Mouse (Mus musculus) cerebellum, postnatal 14 days (tissue): ENCODE results near the gene Gmnc.
A peak's percentile ranks its signal among the peaks of the same experiment; 100 is the strongest.

Experiments
- DNase-seq, 2 experiments: peaks; one replicate each; pipeline ENCODE4 v3.0.0; 2021; ENCODE audit warnings: mixed read lengths in 2 of 2

Gene Gmnc

DNA sequence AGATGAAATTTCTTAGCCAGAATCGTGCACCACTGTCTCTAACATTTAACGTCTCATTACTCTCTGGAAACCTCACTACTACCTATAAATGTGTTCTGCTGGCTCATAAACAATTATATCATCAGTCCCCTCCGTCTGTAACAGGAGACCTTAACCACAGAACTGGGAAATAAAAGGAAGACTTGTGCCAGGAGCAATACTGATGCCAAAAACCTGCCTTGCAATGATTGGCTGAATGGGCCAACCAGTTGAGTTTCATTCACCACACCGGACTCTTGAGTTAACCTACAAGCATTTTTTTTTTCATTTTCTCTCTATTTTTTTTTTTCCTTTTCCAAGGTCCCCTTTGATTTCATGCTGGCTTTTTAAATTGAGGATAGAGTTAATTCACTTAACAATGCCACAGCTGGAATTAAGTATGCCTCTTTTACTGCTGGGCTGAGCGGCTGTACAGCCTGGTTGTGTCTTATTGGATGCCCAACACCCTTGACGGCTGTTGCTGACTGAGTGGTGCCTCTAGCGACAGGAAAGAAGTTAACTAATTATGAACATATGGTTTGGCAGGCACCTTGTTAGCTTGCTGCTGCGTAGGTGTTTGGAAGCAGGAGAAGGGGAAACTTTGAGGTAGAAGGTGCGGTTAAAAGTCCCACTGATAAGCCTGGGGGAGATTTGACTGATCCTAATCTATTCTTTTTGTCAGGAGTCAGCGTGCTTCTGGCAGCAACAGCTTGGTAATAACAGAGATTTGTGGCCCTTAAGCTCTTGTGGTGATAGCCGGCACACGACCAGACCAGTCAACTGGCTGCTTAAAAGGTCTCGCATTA is at the start of gene Gmnc:
TSS of gene Gmnc (minus strand) at position 176 of the 824 bp plus-strand sequence.
- peak; percentile 17 for DNase-seq

DNA sequence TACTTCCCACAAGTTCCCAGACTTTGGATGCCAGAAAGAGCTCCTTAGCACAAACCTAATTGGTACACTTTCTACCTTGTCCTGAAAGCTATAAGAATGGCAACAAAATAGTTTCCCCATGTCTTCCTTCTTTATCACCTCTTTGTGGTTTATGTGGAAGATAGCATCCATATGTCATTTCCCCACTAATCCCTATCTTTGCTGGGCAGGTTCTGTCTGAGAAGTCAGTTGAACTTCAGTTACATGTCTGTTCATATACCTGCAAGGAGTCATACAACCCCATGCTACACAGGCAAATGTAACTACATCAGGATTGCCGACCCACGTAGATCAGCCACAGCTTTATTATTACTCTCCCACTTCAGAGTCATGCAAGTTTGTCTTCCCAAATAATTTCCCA is 35.8 kb upstream of the Gmnc start:
- DNase-seq, result no peak

DNA sequence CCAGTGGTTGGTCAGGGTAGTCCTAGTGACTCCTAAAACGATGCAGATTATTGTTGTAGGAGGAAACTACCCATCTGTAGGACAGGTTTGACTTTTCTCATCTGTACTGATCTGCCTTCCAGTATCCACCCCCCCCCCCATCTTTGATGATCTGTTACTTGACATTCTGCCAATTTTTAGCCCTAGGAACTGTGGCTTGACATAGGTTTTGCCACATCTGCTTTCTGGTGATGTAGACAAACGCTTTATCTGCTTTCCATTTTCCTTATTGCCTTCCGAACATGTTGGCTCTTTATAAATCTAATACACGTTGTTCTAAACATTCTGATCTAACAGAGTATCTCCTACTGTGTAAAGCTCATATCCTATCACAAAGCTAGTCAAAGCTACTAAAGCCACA is 34.8 kb upstream of the Gmnc start:
- DNase-seq, result no peak

DNA sequence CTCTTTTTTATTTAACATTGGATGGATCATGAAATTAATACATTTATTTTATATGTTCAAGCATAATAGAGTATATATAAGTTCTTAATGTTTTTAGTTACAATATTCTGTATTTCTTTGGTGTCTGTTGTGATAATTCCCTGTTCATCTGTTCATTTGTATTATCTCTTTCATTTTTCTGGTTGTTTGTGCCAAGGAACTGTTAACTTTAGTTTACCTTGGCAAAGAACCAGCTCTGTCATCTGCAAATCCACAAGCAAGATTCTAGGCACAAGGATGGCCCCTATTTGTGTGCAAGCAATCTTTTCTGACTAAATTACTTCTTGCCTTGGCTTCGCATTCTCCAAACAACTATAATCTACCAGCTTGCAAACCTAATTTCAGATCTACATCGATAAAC is 31.3 kb upstream of the Gmnc start:
- no peak for DNase-seq

DNA sequence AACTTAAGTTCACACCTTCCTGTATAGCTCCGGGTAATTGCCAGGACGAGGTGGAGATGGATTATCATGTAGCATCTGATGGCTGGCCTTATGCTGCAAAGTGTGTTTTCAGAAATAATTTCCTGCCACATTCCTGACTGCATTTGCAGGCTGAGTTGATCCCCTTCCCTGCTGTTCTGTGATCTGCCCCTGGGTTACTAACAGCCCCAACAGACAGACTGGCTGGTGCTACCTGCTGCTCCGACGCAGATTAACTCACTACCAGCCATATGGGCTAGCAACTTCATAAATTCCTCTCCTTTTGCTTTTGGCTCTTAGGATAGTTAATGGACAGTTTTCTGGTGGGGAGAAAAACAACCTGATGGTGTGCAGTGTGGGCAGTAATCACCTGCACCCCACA is 25.9 kb upstream of the Gmnc start:
- peak; percentile 6 to 46 for DNase-seq

DNA sequence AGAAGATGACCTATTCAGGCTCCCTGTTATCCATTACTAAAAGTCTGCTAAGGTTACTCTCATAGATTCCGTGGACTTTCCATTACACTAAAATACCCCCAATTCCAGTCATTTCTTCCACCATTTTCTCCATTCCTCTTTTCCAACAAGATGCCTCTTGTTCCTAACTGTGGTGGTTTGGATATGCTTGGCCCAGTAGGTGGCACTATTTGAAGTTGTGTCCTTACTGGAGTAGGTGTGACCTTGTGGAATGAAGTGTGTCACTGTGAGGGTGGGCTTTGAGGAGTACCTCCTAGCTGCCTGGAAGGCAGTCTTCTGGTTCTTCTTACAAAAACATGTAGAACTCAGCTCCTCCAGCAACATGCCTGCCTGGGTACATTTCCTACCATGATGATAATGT is 11.3 kb upstream of the Gmnc start:
- no peak for DNase-seq

DNA sequence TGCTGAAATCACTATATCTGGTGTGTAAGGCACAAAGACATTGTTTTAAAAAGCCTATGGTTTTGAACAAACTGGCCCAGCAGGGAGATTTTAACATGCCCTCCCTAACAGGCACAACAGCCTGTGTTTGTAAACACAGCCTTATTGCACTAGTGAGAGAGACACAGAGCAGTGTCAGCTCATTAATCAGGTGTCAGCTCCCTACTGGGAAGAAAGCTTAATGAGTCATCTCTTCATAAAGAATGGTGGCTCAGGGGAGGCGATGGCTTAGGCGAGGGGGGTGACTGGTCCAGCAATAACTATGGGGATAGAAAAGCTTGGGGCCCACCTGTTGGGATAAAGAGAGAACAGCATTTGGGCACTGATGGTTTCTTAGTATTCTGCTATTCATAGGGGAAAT is 8.1 kb upstream of the Gmnc start:
- DNase-seq, result no peak

DNA sequence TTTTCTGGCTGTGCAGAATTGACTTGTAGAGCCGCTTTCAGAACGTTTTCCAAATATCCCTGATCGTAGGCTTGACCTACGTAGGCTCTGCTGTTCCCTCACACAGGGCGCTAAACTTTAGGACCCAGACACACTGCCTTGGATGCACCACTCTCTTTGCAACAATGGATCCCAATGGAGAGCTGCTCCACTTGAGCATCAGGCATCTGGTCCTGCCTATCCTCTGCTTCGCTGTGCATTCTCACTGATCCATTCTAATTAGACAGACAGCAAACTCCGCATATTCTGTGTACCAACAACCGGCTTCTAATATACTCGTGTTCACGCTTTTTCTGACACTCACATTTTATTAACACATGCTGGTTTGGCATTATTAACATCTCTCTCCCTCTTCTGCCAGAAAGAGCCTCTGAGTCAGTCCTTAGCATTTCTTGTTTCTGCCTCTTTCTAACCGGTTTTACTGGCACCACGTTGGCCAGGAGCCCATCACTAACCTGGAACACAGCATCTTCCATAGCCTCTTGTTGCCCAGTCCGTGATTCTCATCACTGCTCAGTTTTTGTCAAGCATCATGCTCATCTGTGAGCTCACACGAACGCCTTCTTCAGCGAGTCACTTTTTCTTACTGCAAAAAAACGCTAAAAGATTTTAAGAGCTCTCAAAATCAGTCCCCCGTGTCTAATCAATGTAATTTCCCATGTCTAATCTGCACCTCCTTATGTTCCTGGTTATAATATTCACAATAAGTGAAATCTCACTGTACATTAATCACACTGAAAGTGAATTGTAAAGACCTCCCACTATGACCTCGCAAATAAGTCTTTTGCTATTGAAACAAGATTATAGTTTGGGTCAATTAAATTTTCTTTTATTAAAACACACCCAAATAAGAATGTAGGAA is 1.8 kb downstream of the Gmnc start:
- DNase-seq, result peak; percentile 72 to 77

DNA sequence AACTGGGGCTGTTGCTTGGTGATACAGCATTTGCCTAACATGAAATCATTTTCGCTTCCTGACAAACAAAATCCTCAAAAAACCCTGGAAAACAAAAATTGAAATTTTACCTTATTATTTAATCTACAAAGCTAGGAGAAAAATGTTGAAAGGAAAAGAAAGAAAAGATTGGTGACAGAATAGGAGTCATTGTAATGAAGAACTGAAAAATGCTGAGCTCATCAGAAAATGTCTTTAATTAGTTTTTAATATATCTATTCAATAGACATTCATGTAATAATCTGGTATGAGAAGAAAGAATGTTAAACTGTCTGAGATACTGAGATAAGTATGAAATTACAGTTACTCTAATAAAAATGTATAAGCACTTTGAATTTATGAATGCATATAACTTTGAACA is 3.3 kb downstream of the Gmnc start:
- no peak for DNase-seq

DNA sequence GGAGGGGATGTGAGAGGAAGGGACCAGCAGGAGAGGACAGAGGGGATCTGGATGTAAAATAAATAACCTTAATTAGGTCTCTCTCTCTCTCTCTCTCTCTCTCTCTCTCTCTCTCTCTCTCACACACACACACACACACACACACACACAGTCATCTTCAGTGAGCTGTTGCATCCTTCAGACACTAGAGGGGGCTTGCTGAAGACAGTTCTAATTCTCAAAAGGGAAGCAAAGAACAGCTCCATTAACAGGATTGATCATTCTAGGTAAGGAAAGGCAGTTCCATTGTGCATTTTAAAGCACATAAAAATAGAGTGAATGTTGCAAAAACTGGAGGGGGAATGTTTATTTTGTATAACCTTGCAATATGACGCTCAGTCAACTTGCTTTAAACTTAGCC is 5.7 kb downstream of the Gmnc start:
- peak; percentile 25 to 32 for DNase-seq

DNA sequence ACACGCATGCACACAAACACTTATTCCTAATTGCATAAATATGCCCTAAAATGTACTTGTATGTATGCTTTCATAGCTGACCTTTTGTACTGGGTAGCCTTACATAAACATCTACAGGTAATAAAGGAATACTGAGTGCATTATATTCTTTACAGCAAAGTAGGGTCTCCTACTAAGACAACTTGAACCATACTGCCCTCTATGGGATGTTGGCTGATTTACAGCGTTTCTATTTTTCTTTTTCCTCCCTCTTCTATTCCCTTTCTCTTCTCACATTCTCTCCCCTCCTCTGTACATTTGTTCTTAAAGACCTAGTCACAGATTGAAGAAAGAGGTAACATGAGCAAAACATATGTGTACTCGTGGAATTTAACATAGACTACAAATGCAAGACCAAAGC is 9.3 kb downstream of the Gmnc start:
- DNase-seq, result peak in 1 of 2 experiments; percentile 25

DNA sequence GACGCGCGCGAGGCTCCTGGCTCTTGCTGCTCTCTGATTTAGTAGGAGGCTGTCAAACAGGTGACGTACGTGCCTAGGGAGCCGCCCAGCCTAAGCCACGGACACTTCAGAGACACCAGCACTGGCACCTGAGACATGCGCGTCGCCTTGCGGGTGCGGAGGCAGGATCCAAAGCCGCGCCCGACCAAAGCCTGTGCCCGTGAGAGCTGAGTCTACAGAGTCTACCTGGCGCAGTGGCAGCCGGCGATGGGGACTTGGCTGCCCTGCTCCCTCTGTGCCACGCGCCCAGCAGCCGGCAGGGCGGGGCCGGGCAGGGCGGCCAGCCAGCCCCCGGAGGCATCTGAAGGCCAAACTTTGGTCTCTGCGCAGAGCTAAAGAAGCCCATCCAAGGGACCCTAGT is 23.5 kb downstream of the Gmnc start:
- DNase-seq, result peak; percentile 63 to 78

DNA sequence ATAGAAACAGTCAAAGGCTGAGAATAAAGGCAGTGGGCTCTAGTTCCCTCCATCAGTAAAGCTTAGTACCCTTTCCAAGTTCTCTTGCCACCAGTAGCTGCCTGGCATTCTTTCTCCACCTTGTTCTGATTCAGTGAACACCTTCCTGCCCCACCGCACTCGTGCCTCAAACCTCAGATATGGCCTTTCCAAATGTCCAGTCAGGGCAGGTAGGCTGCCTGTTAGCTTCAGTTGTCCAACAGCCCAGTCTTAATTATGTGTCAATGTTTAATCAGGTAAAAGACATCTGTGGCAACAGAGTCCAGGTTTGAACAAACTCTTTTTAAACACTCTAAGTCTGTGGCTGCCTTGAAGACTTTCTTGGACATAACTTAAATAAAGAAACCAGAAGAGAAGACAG is 24.6 kb downstream of the Gmnc start:
- no peak for DNase-seq

DNA sequence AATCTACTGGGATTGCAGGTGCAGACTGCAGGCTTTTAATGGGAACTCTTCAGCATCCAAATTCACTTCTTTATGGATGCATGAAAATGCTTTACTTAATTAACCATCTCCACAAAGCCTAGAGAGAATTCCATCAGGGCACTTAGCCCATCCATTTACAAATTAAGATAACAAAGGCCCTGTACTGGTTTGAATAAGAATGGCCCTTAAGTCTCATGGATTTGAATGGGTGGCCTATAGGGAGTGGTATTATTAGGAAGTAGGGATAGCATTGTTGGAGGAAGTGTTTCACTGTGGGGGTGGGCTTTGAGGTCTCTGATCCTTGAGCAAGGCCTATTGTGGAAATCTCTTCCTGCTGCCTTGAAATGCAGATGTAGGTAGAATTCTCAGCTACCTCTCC is 29.5 kb downstream of the Gmnc start:
- no peak for DNase-seq

DNA sequence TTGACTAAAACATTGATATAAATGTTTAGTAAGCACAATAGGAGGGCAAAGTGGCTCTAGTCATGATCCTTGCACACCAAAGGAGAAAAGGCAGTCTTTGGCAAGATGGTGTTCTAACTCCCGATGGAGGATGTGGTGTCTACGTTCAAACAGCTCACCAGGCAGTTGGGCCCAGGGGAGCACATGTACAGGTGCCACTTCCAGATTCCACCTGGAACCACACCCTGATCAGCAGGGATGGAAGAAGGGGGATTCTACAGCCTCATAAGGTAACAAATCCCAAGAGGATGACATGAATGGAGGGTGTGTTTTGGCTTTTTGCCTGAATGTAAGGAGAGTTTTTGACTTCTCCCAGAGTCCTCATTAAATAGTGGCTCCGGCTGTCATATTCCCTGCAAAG is 39.9 kb downstream of the Gmnc start:
- no peak for DNase-seq

DNA sequence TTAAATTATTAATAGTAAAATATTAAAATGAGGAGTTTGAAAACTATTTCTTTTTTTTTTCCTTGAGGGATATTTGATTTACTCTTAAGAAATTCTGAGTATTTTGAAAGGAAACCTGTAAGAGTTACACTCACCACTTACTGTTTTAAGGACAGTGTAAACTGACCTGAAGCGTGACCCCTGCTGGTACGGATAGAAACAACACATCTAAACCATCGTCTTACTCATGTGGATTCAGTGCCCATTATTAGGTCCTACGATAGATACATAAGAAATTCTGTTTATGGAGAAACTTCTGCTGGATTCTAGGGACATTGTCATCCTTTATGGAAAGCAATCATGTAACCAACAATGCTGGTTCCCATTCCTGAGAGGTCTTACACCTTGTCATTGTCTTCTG is 41.2 kb downstream of the Gmnc start:
- DNase-seq, result no peak

DNA sequence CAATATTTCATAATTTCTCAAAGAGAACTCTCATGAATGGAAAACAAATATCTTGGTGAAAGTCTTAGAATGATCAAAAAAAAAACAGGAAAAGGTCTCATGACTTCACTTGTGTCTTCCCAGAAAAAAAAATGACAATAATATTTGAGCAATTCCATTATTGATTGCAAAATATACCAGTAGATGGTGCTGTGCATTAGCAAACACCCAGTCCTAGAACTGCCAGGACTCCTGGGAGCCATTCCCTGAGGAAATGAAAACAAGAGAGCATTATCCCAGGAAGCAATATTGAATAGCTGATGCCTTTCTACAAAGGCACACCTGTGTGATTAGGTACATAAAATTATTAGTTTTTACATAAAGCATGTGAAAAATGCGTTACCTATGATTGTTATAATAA is 87.5 kb downstream of the Gmnc start:
- peak; percentile 10 to 27 for DNase-seq

DNA sequence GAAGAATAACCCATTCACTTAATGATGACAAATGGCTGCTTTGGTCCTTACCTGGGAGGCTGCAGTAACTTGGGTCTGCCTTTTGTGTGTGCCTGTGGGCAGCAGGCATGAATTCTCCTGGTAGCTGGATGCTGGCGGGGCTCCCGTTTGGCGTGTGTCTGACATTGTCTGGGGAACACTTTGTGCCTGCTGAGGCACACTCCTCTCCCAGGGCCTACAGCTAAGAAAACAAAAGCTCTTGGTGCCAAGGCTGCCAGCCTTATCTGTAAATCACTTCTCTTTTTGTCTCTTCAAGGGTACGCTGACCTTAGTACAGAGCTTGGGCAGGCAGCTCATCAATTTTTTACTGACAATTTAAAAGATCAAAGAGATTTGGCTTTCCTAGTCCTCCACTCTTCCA is 90.0 kb downstream of the Gmnc start:
- DNase-seq, result peak; percentile 19 to 22

DNA sequence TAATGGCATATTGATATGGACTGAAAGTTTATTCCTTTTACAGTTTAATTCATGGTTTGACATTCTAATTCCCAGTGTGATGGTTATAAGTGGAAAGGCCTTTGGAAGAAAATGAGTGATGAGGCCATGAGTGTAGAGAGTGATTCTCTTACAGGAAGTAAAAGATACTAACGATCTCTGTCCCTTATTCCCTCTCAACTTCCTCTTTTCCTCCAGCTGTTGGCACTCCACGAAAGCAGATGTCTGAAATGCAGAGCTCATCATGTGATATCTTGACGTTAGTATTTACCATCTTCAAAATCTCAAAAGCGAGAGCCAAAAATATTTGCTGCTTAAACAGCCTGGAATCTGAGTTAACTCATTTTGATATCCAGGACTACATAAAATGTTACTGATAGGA is 105.1 kb downstream of the Gmnc start:
- DNase-seq, result no peak

DNA sequence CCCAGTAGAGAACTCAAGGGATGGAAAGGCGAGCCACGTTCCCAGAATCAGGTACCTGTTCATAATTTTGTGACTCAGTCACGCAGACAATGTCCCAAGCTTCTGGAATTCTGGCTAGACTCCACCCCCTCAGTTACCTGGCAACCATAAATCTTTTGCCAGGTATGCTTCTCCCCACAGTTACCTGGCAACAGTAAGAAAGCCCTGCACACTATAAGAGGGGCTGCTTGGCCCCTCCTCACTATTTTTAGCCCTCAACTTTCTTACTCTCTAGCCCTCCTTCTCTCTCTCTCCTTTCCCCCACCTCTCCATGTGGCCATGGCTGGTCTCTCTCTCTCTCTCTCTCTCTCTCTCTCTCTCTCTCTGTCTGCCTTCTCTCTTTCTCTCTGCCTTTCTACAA is 114.6 kb downstream of the Gmnc start:
- DNase-seq, result no peak
